Mouse (Mus musculus) cerebellum, adult 2 months (tissue): ENCODE data around the gene Retreg1.

ENCODE experiments used
- CTCF ChIP-seq: fragments of 200-500 bp; IDR thresholded peaks from 2 replicates; pipeline ENCODE4 v1.5.1; 2011; ENCODE audit warnings: low read depth, mild to moderate bottlenecking, control low read depth, low read length, moderate library complexity, borderline replicate concordance; ENCODE audit not compliant: insufficient read depth
- POLR2A ChIP-seq: fragments of 200-500 bp; IDR thresholded peaks from 2 replicates; pipeline ENCODE4 v1.6.1; 2011; ENCODE audit warnings: low read length, control low read depth, borderline replicate concordance; ENCODE audit not compliant: insufficient read depth

- TF ChIP-seq POLR2A (no peak), CTCF (no peak)
Observed at GRCm38 (mm10) chr15:25915574-25916205, 72.7 kb downstream of the Retreg1 start.
